Mouse (Mus musculus) heart, postnatal 10 days (tissue): ENCODE measurements around the gene Stam. TPM values are rescaled to one million over a fixed set of nuclear protein-coding genes. Genes with fewer than 3 reads are reported as not detected.
"Not testable (repeated sequence)": the region's sequence is repeated elsewhere in the genome, so short reads cannot be mapped to it uniquely, and the experiment has no call there.

Experiments used
- DNase-seq, 2 experiments: peaks; one replicate each; pipeline ENCODE4 v3.0.0; 2021
- intact Hi-C: fragments of 180-260 bp; cut with DNase I; formaldehyde crosslinking; loops from one replicate; pipeline ENCODE4 v1.15.1; 2025
- total RNA-seq, 2 experiments: library from RNA; stranded (reverse); gene quantifications; 2 replicates each; pipeline ENCODE4 v1.2.3; 2021

The Stam gene
- total RNA-seq, 2 experiments from 2014 or later, result 37.7 to 40.5 TPM

GRCm38 (mm10) chr2:14176460-14177193 is 102.7 kb downstream of the Stam start:
- intact Hi-C loops, result no loop called here
- no peak for DNase-seq

- DNase-seq, result no peak
- intact Hi-C loops, result no loop called here
Observed at GRCm38 (mm10) chr2:14184375-14184774, 110.5 kb downstream of the Stam start.

GRCm38 (mm10) chr2:14190684-14191083 is 116.8 kb downstream of the Stam start:
- DNase-seq, result no peak
- intact Hi-C loops, result no loop called here

- intact Hi-C loops, result no loop called here
- DNase-seq, result no peak
Observed at GRCm38 (mm10) chr2:14191601-14192000, 117.7 kb downstream of the Stam start.

- no peak for DNase-seq
- intact Hi-C loops, result no loop called here
Observed at GRCm38 (mm10) chr2:14192046-14192445, 118.1 kb downstream of the Stam start.

- intact Hi-C loops, DNase-seq: not testable (repeated sequence)
Observed at GRCm38 (mm10) chr2:14198325-14198903, 124.5 kb downstream of the Stam start.

Other genes starting within 250 kb of the Stam start
- 100 to 1,000 TPM; 214 TPM for gene Hacd1, start 18.0 kb upstream of the Stam start, total RNA-seq
- gene Tmem236, start 100.4 kb downstream of the Stam start, total RNA-seq, result not detected
- 10 to 100 TPM; 15.8 to 19.7 TPM for gene Mrc1, start 155.3 kb downstream of the Stam start, total RNA-seq